Mouse (Mus musculus) forebrain, embryonic 11.5 days (tissue): ENCODE data around the gene Cnnm3. TPM values are rescaled to one million over a fixed set of nuclear protein-coding genes. Genes with fewer than 3 reads are reported as not detected.
A peak's percentile ranks its signal among the peaks of the same experiment; 100 is the strongest.

Experiments used
- ATAC-seq: fragments of 200-750 bp; cut with Nextera tagmentation; replicated peaks from 2 replicates; pipeline ENCODE4 v1.8.0; 2017; ENCODE audit warnings: moderate TSS enrichment; ENCODE audit not compliant: low FRiP score
- DNase-seq: peaks from one replicate; pipeline ENCODE4 v3.0.0-alpha.2; 2017; ENCODE audit warnings: low spot score
- H3K27ac ChIP-seq: fragments of 300-500 bp; sonication (generic); 2 replicates; pipeline ENCODE4 v1.5.1; 2014; ENCODE audit warnings: low read depth, low read length
- H3K27me3 ChIP-seq: fragments of 300-500 bp; sonication (generic); 2 replicates; pipeline ENCODE4 v1.6.1; 2014; ENCODE audit warnings: mild to moderate bottlenecking, low read length, mixed read lengths; ENCODE audit not compliant: control insufficient read depth, insufficient read depth
- H3K36me3 ChIP-seq: fragments of 300-500 bp; sonication (generic); 2 replicates; pipeline ENCODE4 v1.6.1; 2014; ENCODE audit warnings: mild to moderate bottlenecking, low read length, moderate library complexity, mixed read lengths; ENCODE audit not compliant: control insufficient read depth, insufficient read depth
- H3K4me1 ChIP-seq: fragments of 300-500 bp; sonication (generic); replicated peaks from 2 replicates; pipeline ENCODE4 v1.6.1; 2014; ENCODE audit warnings: low read length, mixed read lengths; ENCODE audit not compliant: control insufficient read depth, insufficient read depth
- H3K4me2 ChIP-seq: fragments of 300-500 bp; sonication (generic); 2 replicates; pipeline ENCODE4 v1.6.1; 2014; ENCODE audit warnings: low read depth, mild to moderate bottlenecking, low read length, moderate library complexity, mixed read lengths; ENCODE audit not compliant: severe bottlenecking
- H3K4me3 ChIP-seq: fragments of 300-500 bp; sonication (generic); 2 replicates; pipeline ENCODE4 v1.5.1; 2014; ENCODE audit warnings: low read depth, low read length
- H3K9ac ChIP-seq: fragments of 300-500 bp; sonication (generic); 2 replicates; pipeline ENCODE4 v1.6.1; 2014; ENCODE audit warnings: low read length
- H3K9me3 ChIP-seq: fragments of 300-500 bp; sonication (generic); 2 replicates; pipeline ENCODE4 v1.6.1; 2016; ENCODE audit warnings: low read length, mixed read lengths; ENCODE audit not compliant: control insufficient read depth
- WGBS: fragments of 180-500 bp; shearing (Covaris S2); extraction: QIAGEN DNeasy Blood & Tissue Kit; methylation state at CpG from one replicate; pipeline ENCODE4 v1.1.7; 2014; 5-methylcytosine and 5-hydroxymethylcytosine counted together
- polyA plus RNA-seq: library from polyadenylated mRNA; unstranded; fragments of >200 nt; fragmentation: Nextera tagmentation; extraction: Ambion mirVana; gene quantifications from 2 replicates; pipeline ENCODE4 v1.2.1, GENCODE M21; 2014

Gene Cnnm3
- polyA plus RNA-seq, 1 experiment from 2014 or later: 6.8 TPM

GRCm38 (mm10) chr1:36545382-36545781 is 33.7 kb downstream of the Cnnm3 start:
- Histone ChIP-seq H3K4me1 (peaks cover 13% of the 10 kb centered on the region), H3K27ac (no peak overlapping the region), H3K9ac (no peak overlapping the region), H3K27me3 (no peaks in the 10 kb centered on the region), H3K9me3 (no peaks in the 10 kb centered on the region), H3K36me3 (peaks cover 12% of the 10 kb centered on the region), H3K4me2 (no peak overlapping the region), H3K4me3 (no peak overlapping the region)
- 80% methylated on average over 2 of the region's 2 CpGs for WGBS
- no peak for ATAC-seq
- no peak for DNase-seq

- peaks cover 13% of the 10 kb centered on the region for H3K4me1 ChIP-seq
Measured at GRCm38 (mm10) chr1:36545845-36546600, 34.4 kb downstream of the Cnnm3 start.

GRCm38 (mm10) chr1:36546888-36547471 is 35.3 kb downstream of the Cnnm3 start, which contains the start of gene Ankrd39:
Gene Ankrd39, minus strand, starts transcription at chr1:36547445.
- peak within 1 kb of the TSS; percentile 73 for H3K4me2 ChIP-seq
- H3K9ac ChIP-seq: peak within 1 kb of the TSS; percentile 75
- H3K27ac ChIP-seq: peak within 1 kb of the TSS; percentile 57; the same call in 1 of the 2 replicates
- H3K36me3 ChIP-seq: peaks cover 27% of the 10 kb centered on the region
- no peaks in the 10 kb centered on the region for H3K27me3 ChIP-seq
- peak; percentile 97 for DNase-seq
- peak; percentile 98 for ATAC-seq
- under 1% methylated on average over 43 of the region's 43 CpGs for WGBS
- no peaks in the 10 kb centered on the region for H3K9me3 ChIP-seq
- peaks cover 13% of the 10 kb centered on the region for H3K4me1 ChIP-seq
- H3K4me3 ChIP-seq: peak within 1 kb of the TSS; percentile 59

More at GRCm38 (mm10) chr1:36545845-36546600, 34.4 kb downstream of the Cnnm3 start:
- Histone ChIP-seq H3K4me2 (peak overlapping the region; percentile 73), H3K27me3 (no peaks in the 10 kb centered on the region), H3K36me3 (peaks cover 17% of the 10 kb centered on the region), H3K4me3 (peak overlapping the region; percentile 59), H3K9me3 (no peaks in the 10 kb centered on the region), H3K27ac (no peak overlapping the region), H3K9ac (peak overlapping the region; percentile 75)
- ATAC-seq (no peak), DNase-seq (no peak)
- WGBS: 69% methylated on average over 19 of the region's 19 CpGs

- H3K36me3 ChIP-seq: peaks cover 33% of the 10 kb centered on the region
- no peak for ATAC-seq
Measured at GRCm38 (mm10) chr1:36547981-36548598, 36.4 kb downstream of the Cnnm3 start.

GRCm38 (mm10) chr1:36548771-36549170 is 37.1 kb downstream of the Cnnm3 start:
- ATAC-seq (no peak), DNase-seq (no peak)
- no peak overlapping the region for H3K4me2 ChIP-seq
- H3K27me3 ChIP-seq: no peaks in the 10 kb centered on the region
- peaks cover 36% of the 10 kb centered on the region for H3K36me3 ChIP-seq
- H3K27ac ChIP-seq: no peak overlapping the region
- H3K9me3 ChIP-seq: no peaks in the 10 kb centered on the region
- H3K9ac ChIP-seq: no peak overlapping the region
- 61% methylated on average over 8 of the region's 8 CpGs for WGBS
- peaks cover 13% of the 10 kb centered on the region for H3K4me1 ChIP-seq
- H3K4me3 ChIP-seq: no peak overlapping the region

More at GRCm38 (mm10) chr1:36547981-36548598, 36.4 kb downstream of the Cnnm3 start:
- Histone ChIP-seq H3K27ac (peak overlapping the region; percentile 57; the same call in 1 of the 2 replicates), H3K4me3 (no peak overlapping the region), H3K27me3 (no peaks in the 10 kb centered on the region), H3K4me1 (peaks cover 13% of the 10 kb centered on the region), H3K4me2 (no peak overlapping the region), H3K9me3 (no peaks in the 10 kb centered on the region), H3K9ac (peak overlapping the region; percentile 32; the same call in 1 of the 2 replicates)
- 47% methylated on average over 9 of the region's 9 CpGs for WGBS
- DNase-seq: no peak

GRCm38 (mm10) chr1:36549491-36549890 is 37.8 kb downstream of the Cnnm3 start:
- Histone ChIP-seq H3K4me3 (no peak overlapping the region), H3K4me2 (no peak overlapping the region), H3K4me1 (peaks cover 13% of the 10 kb centered on the region), H3K9me3 (no peaks in the 10 kb centered on the region), H3K27me3 (no peaks in the 10 kb centered on the region), H3K36me3 (peaks cover 39% of the 10 kb centered on the region), H3K27ac (no peak overlapping the region), H3K9ac (no peak overlapping the region)
- no peak for ATAC-seq
- no peak for DNase-seq
- 88% methylated on average over 18 of the region's 18 CpGs for WGBS

- H3K4me1 ChIP-seq: peaks cover 17% of the 10 kb centered on the region
- DNase-seq: no peak
- peaks cover 39% of the 10 kb centered on the region for H3K36me3 ChIP-seq
- H3K4me3 ChIP-seq: no peak overlapping the region
- H3K9ac ChIP-seq: no peak overlapping the region
- no peak overlapping the region for H3K27ac ChIP-seq
- no peak overlapping the region for H3K4me2 ChIP-seq
- no peaks in the 10 kb centered on the region for H3K27me3 ChIP-seq
- no peaks in the 10 kb centered on the region for H3K9me3 ChIP-seq
- WGBS: 83% methylated on average over 20 of the region's 20 CpGs
- ATAC-seq: no peak
Measured at GRCm38 (mm10) chr1:36550075-36550863, 38.6 kb downstream of the Cnnm3 start.

- H3K27me3 ChIP-seq: no peaks in the 10 kb centered on the region
- H3K27ac ChIP-seq: no peak overlapping the region
- H3K9me3 ChIP-seq: no peaks in the 10 kb centered on the region
- H3K9ac ChIP-seq: no peak overlapping the region
- H3K4me2 ChIP-seq: no peak overlapping the region
- 93% methylated on average over 17 of the region's 17 CpGs for WGBS
- H3K36me3 ChIP-seq: peaks cover 39% of the 10 kb centered on the region
- no peak overlapping the region for H3K4me3 ChIP-seq
- H3K4me1 ChIP-seq: peaks cover 15% of the 10 kb centered on the region
- ATAC-seq: no peak
- no peak for DNase-seq
Measured at GRCm38 (mm10) chr1:36551904-36552303, 40.2 kb downstream of the Cnnm3 start.
